Mouse (Mus musculus): Measurements from ENCODE around the gene Igf2r.

DNA sequence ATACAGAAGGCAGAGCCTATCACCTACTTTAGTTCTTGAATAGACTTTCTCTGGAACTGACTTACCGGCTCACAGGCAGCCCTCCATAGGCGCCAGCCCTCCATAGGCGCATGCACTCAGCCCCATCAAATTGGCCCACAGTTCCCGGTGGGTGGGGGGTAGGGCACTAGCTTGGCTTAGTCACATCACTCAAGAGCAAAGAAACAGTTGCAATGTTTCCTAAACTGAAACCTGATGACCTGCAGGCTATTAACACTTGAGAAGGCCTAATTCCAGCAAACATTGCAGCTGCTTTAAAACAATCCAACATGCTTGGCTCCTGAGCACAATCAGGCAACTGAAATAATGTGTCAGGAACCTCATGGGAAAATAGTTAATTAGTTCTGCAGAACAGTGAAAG, 18.2 kb downstream of the Igf2r start:
- TF ChIP-seq CTCF (conservative IDR thresholded peaks at IDR 0.05; ENCODE audit: low read length) = no peak
- no peak for TF ChIP-seq POU5F1 (IDR thresholded peaks at IDR 0.05; ENCODE audit: borderline replicate concordance, low read length)
